Mouse (Mus musculus) urinary bladder, postnatal 0 days (tissue): ENCODE measurements around the gene Olfr1232. TPM values are rescaled to one million over a fixed set of nuclear protein-coding genes. Genes with fewer than 3 reads are reported as not detected.

Experiments
- polyA plus RNA-seq: library from polyadenylated mRNA; unstranded; fragments of >200 nt; fragmentation: Nextera tagmentation; extraction: Ambion mirVana; gene quantifications from 2 replicates; pipeline ENCODE4 v1.2.1, GENCODE M21; 2015

The Olfr1232 gene
- not detected in 2 replicates for polyA plus RNA-seq

DNA sequence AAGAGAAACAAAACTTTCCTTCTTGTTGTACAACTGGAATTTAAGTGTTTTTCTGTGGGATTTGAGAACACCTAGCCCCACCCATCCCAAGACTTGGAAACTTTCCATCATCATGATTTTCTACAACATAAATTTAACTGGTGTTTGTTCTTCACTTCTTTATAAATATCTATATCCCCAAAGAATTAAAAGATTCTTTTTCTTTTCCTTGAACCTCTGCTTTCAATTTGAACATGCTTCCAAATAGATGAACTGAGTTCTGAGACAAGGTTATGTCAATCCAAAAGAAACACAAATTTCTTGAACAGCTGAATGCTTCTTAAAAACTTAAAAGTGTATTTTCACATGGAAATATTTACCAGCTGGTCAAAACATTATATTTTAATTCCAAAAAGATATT is at the start of gene Olfr1232:
Gene Olfr1232, minus strand, starts transcription at position 101 of the 400 bp plus-strand sequence.

GRCm38 (mm10) chr2:89364765-89365164 is 35.3 kb upstream of the Olfr1232 start, which contains the start of gene Olfr1234:
Gene Olfr1234, minus strand, starts transcription at chr2:89364865.

DNA sequence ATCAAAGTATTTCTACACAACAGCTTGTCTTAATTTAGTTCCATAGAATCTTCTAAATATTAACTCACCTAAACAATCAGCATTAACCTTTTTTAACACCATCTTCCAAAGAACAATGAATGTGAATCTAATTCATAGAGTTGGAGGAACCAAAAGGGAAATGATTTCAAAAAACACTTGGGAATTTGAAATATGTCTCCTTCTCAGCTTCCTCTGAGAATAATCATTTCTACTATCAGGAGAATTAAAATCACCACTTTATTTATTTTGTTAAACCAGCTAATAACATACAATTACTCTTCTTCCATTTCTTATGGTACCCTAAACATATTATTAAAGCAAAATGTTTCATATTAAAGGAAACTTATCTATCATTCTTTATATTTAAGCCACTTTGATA is 12.8 kb upstream of the Olfr1232 start, which contains the start of gene Olfr1233:
Gene Olfr1233, minus strand, starts transcription at position 101 of the 400 bp plus-strand sequence.

DNA sequence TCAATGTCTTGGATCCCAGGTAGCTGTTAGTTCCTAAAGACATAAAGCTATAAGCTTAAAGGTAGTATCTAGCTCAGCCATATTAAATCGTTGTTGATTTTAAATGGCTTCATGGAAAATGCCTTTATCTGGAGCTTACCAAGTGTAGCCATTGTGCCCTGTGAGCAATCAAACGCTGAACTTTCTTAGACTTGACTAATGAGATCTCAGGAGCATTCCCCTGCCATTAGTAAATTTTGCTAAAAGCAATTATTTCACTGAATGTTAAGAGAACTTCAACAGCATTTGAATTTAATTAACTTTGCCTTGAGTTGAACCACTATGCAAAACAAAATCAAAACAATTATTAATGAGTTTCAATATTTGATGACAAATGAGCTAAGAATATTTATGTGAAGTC is 22.5 kb downstream of the Olfr1232 start, which contains the start of gene Olfr1231:
Gene Olfr1231, minus strand, starts transcription at position 101 of the 400 bp plus-strand sequence.

DNA sequence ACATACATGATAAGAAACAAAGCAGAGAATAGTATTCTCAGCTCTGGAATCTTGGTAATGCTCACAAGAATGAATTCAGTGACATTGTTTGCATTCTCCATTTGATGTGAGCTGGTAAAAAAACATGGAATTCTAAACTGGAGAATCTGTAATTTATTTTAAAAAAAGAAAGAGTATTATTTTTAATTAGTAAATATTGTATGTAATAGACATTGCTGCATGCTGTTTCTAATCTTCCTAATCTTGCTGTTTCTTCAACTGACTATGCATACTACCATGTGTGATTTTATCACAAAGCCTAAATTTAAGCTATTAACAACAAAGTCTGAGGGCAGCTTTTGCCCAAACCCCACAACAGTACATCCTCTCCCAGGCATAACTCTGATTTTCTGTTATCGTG is 32.3 kb downstream of the Olfr1232 start, which contains the start of gene Olfr1230:
Gene Olfr1230, minus strand, starts transcription at position 101 of the 400 bp plus-strand sequence.

GRCm38 (mm10) chr2:89287914-89288313 is 41.6 kb downstream of the Olfr1232 start, which contains the start of gene Olfr1229:
Gene Olfr1229, minus strand, starts transcription at chr2:89288014.

Other genes starting within 250 kb of the Olfr1232 start
- not detected in 2 replicates for gene Olfr1219, start 246.2 kb downstream of the Olfr1232 start, polyA plus RNA-seq
- gene Olfr1220, start 222.8 kb downstream of the Olfr1232 start, polyA plus RNA-seq = not detected in 2 replicates
- not detected in 2 replicates for gene Olfr1221, start 212.4 kb downstream of the Olfr1232 start, polyA plus RNA-seq
- gene Olfr1222, start 196.6 kb downstream of the Olfr1232 start, polyA plus RNA-seq = not detected in 2 replicates
- gene Olfr1223, start 178.1 kb downstream of the Olfr1232 start, polyA plus RNA-seq = not detected in 2 replicates
- gene Olfr1224-ps1, start 165.6 kb downstream of the Olfr1232 start, polyA plus RNA-seq = not detected in 2 replicates
- gene Olfr1225, start 155.0 kb downstream of the Olfr1232 start, polyA plus RNA-seq = not detected in 2 replicates
- gene Olfr1226, start 129.6 kb downstream of the Olfr1232 start, polyA plus RNA-seq = not detected in 2 replicates
- not detected in 2 replicates for gene Olfr1228, start 75.6 kb downstream of the Olfr1232 start, polyA plus RNA-seq
- gene Olfr1229, start 41.7 kb downstream of the Olfr1232 start, polyA plus RNA-seq = not detected in 2 replicates
- not detected in 2 replicates for gene Olfr1230, start 32.4 kb downstream of the Olfr1232 start, polyA plus RNA-seq
- gene Olfr1231, start 22.6 kb downstream of the Olfr1232 start, polyA plus RNA-seq = not detected in 2 replicates
- not detected in 2 replicates for gene Olfr1233, start 12.7 kb upstream of the Olfr1232 start, polyA plus RNA-seq
- gene Olfr1234, start 35.2 kb upstream of the Olfr1232 start, polyA plus RNA-seq = not detected in 2 replicates
- not detected in 2 replicates for gene Olfr1238, start 80.0 kb upstream of the Olfr1232 start, polyA plus RNA-seq
- gene Olfr1239, start 90.7 kb upstream of the Olfr1232 start, polyA plus RNA-seq = not detected in 2 replicates
- not detected in 2 replicates for gene Olfr1240, start 113.3 kb upstream of the Olfr1232 start, polyA plus RNA-seq
- gene Olfr1241, start 157.5 kb upstream of the Olfr1232 start, polyA plus RNA-seq = not detected in 2 replicates
- not detected in 2 replicates for gene Olfr1242, start 168.7 kb upstream of the Olfr1232 start, polyA plus RNA-seq
- gene Olfr1243, start 201.8 kb upstream of the Olfr1232 start, polyA plus RNA-seq = not detected in 2 replicates
- not detected in 2 replicates for gene Olfr1245, start 248.8 kb upstream of the Olfr1232 start, polyA plus RNA-seq